Mouse (Mus musculus) telencephalon, adult 2 months (tissue): ENCODE data around the gene Cxcl17.
"Not testable (repeated sequence)": the region's sequence is repeated elsewhere in the genome, so short reads cannot be mapped to it uniquely, and the experiment has no call there.

ENCODE experiments used
- DNase-seq: peaks from one replicate; pipeline ENCODE4 v3.0.0-alpha.2; 2011; ENCODE audit warnings: low read depth, low spot score

Gene Cxcl17

DNA sequence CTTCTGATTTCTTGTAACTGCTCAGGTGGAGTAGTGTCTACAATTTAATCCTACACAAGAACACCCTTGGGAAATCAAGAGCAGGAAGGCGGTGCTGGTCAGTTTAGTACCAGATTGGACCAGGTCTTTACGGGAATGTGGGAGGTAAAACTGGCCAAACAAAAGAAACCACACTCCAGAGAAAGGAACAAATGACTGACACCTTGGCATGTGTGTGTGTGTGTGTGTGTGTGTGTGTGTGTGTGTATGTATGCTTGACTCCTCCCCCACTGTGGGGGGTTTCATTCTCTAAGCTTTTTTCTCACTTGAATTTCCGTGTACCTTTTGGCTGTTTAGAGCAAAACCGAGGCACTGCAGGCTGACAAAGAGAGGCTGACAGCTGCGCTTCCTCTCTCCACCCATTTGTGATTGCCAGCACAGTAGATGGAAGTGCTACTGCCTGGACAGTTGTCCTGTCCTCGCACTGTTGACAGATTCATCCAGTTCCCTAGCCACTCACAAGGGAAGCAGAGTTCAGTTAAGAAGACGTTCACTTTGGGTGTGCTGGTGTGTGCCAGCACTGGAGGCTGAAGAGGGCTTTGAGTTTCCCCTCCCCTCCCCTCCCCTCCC lies at the start of gene Cxcl17:
Gene Cxcl17, minus strand, starts transcription at position 54 of the 609 bp plus-strand sequence.
- no peak for DNase-seq

DNA sequence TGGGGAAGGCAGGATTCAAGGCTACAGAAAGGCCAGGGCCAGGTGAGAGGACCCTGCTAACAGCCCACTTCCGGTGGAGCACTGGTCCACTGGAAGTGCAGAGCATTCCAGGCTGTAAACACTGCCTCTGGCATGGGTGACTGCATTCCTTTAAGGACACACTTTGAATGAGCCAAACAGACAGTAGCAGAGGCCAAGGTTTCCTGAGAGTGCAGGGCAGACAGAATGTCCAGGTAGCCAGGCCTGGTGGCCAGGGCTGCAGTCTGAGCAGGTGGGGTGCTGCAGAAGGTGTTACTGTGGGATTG lies 49.3 kb upstream of the Cxcl17 start:
- DNase-seq, result not testable (repeated sequence)

DNA sequence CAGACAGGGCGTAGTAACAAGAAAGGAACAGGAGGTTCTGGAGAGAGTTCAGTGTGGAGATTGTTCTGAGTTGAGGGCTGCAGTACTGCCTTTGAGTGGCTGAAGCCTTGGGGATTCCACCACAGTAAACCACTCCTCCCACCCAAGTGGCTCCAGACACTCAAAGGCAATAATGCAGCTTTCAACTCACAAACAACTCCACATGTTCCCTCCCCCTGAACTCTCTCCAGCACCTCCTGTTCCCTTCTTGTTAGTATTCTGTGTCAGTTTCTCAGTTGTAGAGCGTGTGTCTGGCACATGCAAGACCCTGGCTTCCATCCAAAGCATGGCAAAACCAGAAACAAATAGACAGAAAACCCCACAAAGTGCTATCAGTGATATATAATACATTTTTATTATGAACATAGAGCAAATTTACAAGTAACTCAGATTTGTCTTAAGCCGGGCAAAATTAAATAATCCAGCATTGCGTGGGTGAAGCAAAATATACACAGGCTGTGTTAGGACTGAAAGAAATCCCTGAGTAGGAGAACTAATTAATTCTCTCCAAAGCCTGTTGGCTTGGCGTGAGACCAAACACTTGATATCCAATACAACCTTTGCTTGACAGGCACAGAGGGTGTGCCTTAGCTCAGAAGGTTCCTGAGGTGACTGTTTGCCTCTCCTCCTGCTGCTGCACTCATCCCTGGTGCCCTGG lies 48.8 kb upstream of the Cxcl17 start:
- DNase-seq, result not testable (repeated sequence)

DNA sequence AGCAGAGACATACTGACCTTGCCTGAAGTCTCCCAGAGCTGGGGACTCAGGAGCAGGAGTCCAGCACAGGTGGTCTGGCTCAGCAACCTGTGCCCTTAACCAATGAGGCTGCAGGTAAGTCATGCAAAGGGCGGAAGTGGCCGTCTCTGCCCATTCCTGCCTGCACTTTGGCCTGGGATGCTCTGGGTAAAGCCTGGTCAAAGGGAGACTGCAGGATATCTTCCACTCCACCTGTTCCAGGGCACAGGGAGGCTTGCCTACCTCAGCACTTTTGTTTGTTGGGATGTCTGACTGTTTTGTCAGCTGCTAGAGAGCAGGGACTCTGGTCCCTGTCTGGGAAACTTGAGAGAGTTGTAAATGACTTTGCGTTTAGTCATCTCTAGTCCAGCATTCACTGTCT lies 39.4 kb upstream of the Cxcl17 start:
- DNase-seq, result no peak

DNA sequence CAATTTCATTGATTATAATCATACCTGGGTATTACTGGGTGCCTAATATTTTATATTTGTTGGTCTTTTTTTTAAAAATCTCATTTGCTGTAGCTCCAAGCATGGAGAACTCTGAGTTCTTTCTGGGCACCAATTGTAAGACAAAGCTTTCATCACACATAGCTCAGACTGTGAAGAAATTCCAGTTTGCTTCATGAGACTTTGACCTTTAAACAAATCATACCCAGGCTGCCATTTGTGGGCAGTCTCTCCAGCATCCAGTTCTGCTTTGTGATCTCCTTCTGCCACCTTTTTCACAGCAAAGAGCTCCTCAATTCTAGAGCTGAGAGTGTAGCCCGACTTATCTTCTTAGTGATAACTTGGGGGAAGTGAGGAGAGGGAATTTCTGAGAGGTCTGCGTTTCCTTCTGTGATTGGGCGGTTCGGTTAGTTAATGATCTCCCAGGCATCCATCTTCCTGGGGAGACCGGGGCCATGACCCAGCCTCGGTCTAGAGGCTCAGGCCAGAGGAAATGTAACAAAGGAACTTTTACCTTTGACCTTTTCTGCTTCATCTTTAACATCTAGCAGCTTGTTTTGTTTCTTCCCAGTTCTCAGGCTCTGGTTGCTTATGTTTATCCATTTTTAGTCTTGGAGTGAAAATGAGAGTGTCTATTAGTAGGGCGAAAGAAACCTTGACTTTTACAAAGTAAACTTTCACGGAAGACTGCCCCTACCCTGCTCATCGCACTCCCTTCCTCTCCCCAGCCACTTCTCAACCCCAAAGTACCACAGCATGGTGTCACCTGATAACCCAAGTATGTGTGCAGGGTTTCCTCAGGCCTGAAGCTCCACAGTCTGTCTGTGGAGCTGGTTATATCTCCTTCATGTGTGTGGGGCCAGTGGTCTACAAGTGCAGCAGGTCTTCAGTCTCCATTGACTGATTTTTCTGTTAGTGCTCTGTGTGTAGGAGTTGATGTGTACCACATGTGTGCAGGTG lies 37.5 kb upstream of the Cxcl17 start:
- DNase-seq, result no peak

DNA sequence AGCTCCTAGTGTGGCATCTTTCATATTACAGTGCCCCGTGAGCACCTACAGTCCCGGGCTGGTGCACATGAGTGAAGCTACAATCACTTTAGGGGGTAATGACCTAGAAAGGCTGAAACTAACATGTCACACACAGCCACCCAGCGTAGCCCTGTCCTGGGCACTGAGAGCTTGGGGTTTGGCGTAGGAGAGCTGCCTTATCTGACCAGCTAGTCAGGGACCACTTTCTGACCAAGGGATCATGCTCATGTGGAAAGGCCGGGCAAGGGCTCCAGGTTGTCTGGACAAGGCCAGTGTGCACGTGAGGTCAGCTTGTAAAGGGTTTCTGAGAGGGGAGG lies 28.1 kb upstream of the Cxcl17 start:
- DNase-seq, result no peak

DNA sequence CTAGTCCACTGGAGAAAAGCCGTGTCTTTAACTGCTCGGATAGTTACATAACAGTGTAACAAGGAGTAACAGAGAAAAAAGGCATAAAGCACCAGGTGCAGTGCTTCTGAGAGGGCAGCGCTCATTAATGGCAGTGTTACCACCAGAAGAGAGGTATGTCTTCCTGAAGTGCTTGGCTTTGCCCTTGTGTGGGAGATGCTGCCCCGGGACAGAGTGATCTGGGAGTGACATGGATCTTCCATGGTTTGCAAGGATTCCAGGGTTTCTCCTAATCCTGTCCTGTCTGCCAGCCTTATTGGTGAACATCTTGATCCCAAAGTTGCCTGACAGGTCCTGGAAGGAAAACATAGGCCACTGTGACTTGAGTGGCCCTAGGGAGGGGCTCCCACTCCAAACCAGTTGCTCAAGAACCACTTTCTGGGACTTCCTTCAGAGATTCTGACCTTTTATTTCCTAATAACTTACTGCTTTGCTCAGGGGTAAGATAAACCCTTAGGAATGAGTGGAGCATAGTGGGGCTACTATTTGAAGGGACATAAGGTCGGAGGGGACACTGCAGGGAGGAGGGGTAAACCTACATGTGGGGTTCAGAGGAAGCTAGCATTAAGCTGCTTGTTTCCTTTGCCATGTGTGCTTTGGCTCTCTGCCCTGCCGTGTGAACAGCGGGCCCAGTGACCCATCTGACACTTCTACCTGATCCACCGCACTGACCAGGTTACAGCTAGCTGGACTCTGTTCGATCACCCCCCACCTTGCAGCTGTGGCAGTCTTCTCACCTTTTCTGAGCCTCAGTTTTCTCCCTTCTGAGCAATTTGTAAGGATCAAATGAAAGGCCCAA lies 27.5 kb upstream of the Cxcl17 start:
- no peak for DNase-seq

DNA sequence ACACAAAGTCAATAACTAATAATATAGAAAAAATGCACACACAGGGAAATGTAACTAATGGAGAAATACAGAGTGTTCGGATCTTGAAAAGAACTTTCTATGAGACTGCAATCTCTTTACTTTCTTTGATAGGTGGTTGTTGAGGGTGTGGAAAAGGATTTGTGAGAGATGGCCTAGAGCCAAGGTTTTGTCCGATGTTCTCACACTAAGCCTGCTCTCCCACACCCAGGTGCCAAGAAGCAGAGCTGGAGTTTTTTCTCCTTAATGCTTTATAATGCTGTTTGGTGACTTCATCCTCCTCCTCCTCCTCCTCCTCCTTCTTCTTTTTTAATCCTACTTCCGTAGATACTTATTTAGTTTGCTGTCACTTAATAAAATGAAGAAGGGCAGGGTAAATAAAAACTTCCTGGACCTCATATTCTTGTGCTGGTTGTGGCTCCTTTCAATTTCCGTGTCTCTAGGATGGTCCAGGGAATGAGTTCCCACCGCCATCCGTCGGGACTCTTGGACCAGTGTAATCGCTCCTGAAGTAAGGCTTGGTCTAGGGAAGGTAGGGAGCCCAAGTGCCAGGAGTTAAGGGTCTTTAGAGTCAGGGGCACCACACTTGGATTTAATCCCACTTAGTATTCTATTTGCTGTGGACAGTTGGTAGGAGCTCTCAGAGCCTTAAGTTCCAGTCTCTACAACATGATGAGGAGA lies 26.6 kb upstream of the Cxcl17 start:
- no peak for DNase-seq

DNA sequence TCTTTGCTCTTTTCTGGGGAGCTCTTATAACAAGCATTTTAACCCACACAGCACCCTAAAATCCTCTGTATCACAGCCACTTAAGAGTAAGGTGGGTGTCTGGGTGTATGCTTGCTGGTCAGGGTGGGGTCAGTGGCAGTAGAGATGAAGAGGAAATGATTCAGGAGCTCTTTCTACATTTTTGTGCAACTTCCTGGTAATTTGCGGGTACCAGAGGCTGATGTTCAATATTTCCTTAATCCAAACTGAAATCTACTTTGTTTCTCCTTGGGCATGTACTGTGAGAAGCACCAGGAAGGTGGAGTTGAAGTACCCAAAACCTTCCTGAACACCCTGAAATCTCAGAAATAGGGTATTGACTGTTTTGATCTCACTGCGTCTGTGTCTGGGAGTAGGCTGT lies 24.0 kb upstream of the Cxcl17 start:
- no peak for DNase-seq

DNA sequence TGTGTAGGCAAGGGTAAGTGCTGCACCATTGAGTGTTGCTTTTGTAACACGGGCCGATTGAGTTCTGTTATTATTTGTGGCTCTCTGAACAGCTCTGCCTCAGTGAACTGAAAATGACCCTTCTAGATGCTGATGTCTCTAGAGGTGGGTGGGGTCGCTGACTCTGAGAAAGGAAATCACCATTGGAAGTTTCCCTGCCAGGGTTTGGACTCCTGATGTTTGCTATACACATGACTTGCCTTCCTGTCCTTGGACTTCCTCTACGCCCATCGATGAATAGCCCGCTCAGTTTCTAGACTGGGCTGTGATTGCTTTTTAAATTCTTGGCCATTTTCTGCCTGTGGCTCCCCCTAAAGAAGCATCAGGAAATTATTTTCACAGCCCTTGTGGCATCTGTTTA lies 23.5 kb upstream of the Cxcl17 start:
- no peak for DNase-seq

DNA sequence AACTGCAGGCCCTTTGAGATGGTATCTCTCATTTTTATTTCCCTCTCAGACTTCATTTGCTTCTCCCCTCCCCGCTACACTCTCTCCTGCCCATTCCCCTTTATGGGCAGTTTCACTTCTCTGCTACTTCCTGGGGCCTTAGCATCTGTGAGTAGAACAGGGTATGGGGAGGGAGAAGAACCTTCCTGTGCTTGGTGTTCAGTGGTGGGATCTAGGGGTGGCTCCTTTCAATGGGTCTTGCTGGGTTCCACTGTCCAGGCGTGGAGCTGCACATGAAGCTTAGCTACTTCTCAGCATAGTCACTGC lies 22.8 kb upstream of the Cxcl17 start:
- DNase-seq, result no peak

DNA sequence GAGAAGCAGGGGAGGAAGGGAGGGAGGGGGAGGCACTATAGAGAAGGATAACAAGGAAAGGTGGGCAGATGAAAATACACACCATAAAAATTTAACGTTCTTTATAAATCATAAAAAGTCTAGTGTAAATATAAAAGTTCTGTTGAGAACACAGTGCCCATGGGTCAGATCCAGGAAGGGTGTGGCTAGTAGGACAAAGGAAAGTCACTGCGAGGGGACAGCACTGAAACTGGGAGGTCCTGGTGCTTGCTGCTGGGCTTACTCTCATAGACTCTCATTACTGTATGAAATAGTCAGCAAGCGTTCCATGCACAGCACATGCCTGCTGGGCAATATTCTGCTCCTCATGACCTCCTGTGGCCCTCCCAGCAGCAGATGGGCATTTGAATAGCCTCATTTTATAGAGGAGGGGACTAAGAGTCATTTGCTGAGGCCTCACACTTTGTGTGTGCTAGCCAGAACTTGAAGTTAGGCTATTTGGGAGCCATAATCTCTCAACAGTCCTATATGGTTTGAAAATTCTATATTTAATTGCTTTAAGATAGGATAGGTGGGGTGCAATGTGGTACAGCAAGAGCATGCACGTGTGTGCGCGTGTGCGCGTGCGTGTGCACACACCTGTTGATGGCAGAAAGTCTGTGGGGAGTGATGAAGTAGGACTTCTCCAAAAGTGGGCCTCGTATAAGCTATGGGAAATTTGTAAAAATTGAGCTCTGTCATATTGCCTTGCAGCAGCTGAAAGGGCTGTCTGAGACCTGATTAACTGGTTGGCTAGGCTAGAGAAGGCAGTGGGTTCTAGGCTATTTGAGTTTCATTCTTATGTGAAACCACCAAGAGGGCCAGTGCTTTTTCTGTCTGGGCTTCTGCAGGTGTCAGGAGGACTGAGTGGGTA lies 22.2 kb upstream of the Cxcl17 start:
- DNase-seq, result no peak

DNA sequence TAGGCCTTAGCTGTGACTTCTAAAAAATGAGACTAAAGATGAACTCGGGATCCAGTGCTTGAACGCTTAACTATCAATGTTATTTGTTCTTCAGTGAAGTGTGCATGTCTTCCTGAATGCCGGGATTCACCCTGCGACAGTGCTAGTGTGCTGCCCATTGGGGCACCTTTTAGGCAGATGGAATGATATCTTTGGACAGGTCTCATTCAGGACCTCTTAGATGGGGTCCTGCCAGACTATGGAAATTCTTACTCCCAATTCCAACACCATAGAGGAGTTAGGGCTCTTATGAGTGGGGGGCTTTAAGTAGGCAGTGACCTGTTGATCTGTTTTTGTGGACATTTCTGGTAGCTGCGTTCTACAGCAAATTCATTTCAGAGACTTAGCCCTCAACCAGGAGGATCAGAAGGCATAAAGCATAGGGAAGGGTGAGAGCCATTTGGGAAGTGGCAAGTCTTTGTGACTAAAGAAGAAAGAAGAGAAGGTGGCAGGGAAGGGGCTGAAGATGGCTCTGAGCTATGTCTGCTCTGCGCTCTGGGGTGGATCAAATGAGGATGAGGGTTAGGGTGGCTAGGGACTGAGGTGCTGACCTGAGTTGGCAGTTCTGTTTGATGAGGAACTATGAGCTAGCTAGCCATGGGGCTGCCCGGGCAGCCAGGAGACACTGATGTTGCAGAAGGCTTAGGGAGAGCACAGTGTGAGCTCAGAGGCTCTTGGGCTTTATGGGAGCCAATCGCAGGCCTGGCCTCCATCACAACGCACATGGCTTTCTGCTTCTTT lies 21.3 kb upstream of the Cxcl17 start:
- DNase-seq, result no peak

DNA sequence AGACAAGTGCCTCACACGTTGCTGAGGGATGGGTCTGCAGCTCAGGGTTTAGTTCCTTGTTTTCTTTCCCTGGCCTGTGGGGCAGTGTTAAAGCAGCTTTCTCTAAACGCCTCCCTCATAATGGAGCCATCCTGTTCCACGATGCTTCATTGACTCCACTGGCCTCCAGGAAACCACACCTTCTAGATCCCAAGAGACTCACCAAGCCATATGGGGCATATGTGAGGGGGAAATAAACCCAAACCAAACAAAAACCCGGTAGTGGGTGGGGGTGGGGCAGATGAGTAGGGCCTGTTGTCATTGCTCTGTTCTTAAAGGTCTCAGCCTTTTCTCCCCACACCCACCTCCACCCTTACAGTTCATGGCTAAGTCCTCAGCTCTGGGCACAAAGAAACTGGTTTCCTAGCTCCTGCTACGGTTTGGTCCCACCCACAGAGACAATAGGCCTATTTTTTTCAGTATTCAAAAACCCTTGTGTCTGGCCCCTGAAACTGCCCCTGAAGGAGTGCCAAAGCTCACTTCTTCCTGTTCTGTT lies 20.4 kb upstream of the Cxcl17 start:
- DNase-seq, result no peak

DNA sequence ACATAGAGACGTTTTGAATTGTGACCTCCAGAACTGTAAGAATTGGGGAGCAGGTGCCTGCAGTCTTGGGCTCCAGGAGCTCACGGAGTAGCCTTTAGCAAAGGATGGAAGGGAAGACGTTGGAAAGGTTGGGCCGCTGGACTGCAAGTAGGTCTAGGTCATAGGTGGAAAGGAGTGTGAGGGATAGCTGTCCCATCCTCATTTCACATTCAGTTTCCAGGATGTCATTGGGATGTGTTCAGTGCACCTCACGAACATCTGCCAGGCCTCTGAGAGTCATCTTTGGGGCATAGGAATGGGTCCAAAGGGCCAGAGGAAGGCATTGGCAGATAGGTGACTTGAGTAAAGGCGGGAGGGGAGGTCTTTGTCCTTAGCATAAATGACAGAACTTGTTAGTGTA lies 19.7 kb upstream of the Cxcl17 start:
- no peak for DNase-seq

DNA sequence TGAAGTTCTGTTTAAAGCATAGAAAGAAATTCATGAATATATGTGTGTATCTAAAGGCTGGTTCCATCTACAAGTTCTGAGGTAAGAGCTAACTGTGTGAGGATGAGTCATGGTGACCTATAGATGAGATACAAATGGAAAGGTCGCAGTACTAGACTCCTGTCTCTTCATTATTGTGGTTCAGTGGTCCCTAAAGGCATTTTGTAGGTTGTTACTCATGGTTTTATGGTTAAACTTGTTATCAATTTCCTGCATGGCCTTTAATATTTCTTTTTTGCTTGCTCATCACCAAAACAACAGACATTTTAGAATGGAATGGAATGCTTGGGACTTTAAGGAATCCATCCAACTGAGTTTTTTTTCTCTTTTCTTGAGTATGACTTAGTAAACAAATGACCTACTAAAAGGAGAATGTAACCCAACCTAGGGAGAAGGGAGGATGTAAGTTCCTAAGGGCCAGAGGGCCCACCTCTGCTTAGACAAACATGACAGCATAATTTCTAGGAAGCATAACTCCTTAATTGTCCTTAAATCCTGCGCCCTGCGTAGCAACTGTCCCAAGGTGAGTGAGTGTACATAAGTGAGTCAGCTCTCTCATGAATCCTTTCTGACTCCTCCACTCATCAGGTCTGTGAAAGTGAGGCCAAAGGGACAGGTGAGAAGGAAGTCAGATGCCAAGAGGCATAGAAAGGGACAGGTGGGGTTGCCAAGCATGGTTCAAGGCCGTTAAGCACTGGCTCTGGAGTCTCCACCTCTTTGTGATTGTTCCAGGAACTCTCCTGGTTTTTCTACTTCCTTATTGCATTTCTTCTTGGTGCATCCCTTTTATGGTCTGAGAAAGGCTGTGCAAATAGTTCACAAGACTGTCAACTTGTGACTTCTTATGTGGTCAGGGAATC lies 17.4 kb upstream of the Cxcl17 start:
- no peak for DNase-seq

DNA sequence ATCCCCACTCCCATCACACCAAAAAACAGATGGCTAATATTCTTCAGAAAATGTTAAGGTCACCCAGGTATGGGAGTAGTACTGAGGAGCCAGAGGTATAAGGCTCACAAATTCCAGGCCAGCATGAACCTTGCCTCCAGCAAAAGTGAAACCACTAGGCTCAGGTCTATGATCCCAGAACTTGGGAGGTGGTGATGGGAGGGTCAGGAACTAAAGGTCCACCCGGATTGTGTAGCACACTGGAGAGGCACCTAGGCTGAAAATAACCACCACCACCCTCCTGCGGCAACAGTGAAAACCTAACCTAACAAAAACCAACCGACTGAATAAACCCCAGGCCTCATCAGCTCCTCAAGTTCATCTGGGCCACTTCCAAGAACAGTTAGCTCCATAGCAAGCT lies 15.6 kb upstream of the Cxcl17 start:
- DNase-seq, result no peak

DNA sequence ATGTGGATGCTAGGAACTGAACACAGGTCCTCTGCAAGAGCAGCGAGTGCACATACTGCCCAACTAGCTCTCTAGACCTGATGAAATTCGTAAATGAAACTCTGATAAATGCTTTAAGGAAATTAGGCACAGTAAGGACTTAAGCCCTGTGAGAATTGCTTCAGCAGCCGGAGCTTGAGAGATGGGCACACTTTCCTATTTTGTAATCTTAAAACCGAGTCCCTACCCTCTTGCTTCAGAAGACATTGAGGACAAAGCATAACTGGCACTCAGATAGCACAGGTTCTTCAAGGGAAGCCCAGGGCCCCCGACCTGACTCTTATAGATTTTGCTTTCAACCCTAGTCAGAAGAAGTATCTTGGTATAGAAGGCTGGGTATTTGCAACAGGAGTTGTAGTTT lies 14.5 kb upstream of the Cxcl17 start:
- DNase-seq, result no peak
